Mouse (Mus musculus) gonadal fat pad, adult 2 months (tissue): ENCODE results near the gene 4930415O20Rik. TPM values are rescaled to one million over a fixed set of nuclear protein-coding genes. Genes with fewer than 3 reads are reported as not detected.

Experiments
- DNase-seq: peaks from one replicate; pipeline ENCODE4 v3.0.0-alpha.2; 2012; ENCODE audit warnings: low read depth
- polyA plus RNA-seq: library from polyadenylated mRNA; depleted of rRNA; stranded (reverse); fragments of >200 nt; gene quantifications from 2 replicates; pipeline ENCODE4 v1.2.3, GENCODE M21; 2012; rRNA removed

The 4930415O20Rik gene
- 0.58 and 1.3 TPM in 2 replicates for polyA plus RNA-seq

GRCm38 (mm10) chr15:98570873-98571538 lies at the start of gene 4930415O20Rik, which contains the start of gene Ccnt1:
Gene 4930415O20Rik, plus strand, starts transcription at chr15:98571004.
Gene Ccnt1, minus strand, starts transcription at chr15:98570923.
- DNase-seq = no peak

GRCm38 (mm10) chr15:98521245-98521644 lies 49.6 kb upstream of the 4930415O20Rik start:
- no peak for DNase-seq

DNA sequence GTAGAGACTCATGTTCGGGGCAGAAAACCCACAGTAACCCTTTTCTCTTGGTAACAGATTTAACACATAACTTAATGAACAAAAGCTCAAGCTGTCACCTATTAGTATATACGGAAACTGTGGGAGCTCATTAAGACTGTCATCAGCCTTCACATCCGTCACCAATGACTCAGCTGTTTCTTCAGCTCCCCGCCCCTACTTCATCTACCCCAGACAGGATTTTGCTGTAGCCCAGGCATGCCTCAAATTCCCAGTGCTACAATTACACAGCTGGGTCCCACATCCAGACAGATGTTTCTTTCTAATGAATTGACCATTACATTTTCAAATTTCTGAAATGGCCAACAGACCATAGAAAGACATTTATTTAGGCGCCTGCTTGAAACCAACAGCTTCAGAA lies 44.7 kb upstream of the 4930415O20Rik start:
- no peak for DNase-seq

- DNase-seq = no peak
Observed at GRCm38 (mm10) chr15:98527056-98527771, 43.6 kb upstream of the 4930415O20Rik start.

GRCm38 (mm10) chr15:98528066-98528563 lies 42.7 kb upstream of the 4930415O20Rik start:
- no peak for DNase-seq

GRCm38 (mm10) chr15:98532281-98532680 lies 38.5 kb upstream of the 4930415O20Rik start:
- no peak for DNase-seq

DNA sequence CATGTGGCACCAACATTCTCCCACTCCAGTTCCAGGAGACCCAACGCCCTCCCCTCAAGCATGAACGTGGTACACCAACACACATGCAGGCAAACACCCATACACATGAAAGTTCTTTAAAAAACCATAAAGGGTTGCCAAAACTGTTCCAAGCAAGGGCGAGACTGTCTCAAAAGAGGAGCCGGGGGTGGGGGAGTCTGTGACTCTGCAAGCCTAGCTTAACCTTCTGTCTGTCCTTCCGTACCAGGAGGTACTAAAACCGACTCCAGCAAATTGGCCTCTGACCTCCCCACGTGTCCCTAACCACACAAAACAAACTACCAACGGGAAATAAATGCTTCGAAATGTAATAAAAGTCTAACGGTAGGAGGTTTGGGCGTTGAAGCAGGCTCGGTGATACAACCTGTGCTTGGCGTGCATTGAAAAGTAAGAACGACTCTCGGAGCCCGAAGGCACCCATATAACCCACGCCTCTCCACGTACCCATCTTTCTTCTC lies 37.7 kb upstream of the 4930415O20Rik start:
- no peak for DNase-seq

GRCm38 (mm10) chr15:98533881-98534627 lies 36.8 kb upstream of the 4930415O20Rik start, which contains the start of gene Kansl2:
Gene Kansl2, minus strand, starts transcription at chr15:98534264.
- DNase-seq = peak; percentile 72

- DNase-seq = no peak
Observed at GRCm38 (mm10) chr15:98535921-98536320, 34.9 kb upstream of the 4930415O20Rik start.

DNA sequence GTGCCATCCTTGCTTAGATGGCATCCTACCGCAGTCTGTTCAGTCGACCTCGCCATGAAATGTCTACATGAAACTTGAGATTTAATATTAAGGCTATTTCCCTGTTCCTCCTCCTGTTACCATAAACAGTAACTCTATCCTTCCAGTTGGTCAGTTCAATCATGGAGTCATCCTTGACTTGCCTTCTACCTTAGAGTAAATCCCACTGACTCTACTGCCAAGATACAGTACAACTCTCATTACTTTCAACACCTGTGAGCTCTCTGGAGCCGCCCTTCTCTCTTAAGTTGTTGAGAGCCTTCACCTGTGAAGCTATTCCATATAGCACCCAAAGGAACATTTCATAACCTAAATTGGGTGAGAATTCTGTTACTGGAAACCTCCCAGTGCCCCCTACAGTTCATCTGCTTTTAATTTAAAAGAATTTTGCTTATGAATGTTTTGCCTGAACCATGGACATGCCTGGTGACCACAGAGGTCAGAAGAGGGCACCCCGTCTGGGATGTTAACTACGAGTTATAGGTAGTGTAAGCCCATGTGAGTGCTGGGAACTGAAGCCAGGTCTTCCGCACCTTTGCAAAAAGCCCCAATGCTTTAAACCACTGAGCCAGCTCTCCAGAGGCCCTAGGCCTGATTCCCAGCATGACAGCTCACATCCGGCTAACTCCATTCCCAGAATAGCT lies 33.8 kb upstream of the 4930415O20Rik start:
- DNase-seq = no peak

DNA sequence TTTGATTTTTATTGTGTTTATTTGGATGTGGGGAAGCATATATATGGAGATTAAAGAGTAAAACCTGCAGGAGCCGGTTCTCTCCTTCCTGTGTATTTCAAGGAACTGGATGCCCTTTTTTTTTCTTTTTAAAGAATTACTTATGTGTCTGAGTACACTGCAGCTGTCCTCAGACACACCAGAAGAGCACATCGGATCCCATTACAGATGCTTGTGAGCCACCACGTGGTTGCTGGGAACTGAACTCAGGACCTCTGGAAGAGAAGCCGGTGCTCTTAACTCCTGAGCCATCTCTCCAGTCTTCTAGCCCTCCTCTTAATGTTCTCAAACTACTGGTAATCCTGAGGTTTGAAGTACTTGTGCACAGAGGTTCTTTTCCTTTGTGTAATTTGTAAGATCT lies 32.9 kb upstream of the 4930415O20Rik start:
- DNase-seq = no peak

- no peak for DNase-seq
Observed at GRCm38 (mm10) chr15:98541064-98541463, 29.7 kb upstream of the 4930415O20Rik start.

DNA sequence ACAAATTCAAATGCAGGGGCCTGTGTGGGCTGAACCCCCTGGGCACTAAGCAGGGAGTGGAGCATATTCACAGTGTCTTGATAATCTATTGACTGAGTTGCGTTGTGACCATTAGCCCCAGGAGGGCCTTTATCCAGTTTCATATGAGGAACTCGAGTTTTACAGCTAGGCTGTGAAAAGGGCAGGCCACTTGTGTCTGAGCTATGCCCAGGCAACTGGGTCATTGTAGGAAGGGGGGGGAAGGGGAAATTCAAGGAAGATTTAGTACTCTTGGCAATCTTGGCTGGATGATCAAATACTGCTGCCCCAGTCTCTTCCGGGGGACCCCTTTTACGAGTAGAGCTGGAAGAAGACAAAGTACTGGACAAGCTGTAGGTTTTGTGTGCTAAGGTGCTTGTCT lies 27.5 kb upstream of the 4930415O20Rik start:
- DNase-seq = no peak

- no peak for DNase-seq
Observed at GRCm38 (mm10) chr15:98545151-98545550, 25.7 kb upstream of the 4930415O20Rik start.

DNA sequence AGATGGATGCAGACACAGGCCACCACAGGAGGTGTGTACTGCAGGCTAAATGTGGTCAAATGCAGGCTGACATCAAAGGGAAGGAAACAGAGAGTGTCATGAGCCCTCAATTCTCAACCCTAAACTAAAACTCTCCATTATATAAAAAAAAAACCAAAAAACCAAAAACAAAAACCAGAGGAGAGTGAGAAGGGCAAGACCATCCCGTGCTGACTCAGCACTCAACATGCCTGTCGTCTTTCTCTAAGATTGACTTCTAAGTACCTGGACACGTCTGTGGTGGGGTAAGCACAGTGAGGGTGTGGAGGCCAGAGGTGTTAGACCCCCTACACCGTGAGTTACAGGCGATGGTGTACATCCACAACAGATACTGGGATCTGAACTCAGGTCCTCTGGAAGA lies 24.0 kb upstream of the 4930415O20Rik start:
- DNase-seq = no peak

- DNase-seq = no peak
Observed at GRCm38 (mm10) chr15:98552758-98553157, 18.0 kb upstream of the 4930415O20Rik start.

DNA sequence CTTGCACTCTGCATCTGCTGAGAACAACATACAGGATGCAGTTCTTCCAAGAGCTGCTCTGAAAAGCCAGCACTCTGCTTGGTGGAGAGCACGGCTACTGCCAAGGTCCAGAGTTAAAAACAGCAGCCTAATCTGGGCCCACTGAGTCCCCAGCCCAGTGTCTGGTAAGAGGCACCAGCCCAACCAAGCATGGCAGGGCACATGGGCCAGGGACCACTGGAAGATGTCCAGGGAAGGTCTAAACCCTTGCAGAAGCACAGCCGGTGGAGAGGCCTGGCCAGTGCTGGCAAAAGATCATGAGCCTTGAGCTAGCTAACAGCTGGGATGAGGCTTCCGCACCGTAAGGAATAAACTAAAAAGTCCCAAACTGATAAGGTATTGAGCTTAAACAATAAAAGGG lies 14.9 kb upstream of the 4930415O20Rik start:
- DNase-seq = no peak

DNA sequence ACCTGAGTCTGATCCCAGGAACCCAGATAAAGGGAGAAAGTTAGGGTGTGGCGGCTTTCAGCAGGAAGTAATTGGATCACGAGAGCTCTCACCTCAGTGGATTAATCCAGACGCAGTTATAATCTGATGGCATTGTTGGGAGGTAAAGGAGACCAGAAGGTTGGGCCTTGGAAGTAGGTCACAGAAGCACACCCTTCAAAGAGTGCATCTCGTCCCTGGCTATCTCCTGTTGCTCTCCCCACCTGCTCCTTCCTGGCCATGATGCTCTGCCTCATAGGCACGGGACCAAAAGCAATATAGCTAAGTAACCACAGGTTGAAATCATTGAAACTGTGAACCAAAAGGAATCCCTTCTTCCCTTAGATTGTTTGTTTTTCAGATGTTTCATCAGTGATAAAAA lies 13.6 kb upstream of the 4930415O20Rik start:
- DNase-seq = no peak

- no peak for DNase-seq
Observed at GRCm38 (mm10) chr15:98566973-98567277, 3.9 kb upstream of the 4930415O20Rik start.

DNA sequence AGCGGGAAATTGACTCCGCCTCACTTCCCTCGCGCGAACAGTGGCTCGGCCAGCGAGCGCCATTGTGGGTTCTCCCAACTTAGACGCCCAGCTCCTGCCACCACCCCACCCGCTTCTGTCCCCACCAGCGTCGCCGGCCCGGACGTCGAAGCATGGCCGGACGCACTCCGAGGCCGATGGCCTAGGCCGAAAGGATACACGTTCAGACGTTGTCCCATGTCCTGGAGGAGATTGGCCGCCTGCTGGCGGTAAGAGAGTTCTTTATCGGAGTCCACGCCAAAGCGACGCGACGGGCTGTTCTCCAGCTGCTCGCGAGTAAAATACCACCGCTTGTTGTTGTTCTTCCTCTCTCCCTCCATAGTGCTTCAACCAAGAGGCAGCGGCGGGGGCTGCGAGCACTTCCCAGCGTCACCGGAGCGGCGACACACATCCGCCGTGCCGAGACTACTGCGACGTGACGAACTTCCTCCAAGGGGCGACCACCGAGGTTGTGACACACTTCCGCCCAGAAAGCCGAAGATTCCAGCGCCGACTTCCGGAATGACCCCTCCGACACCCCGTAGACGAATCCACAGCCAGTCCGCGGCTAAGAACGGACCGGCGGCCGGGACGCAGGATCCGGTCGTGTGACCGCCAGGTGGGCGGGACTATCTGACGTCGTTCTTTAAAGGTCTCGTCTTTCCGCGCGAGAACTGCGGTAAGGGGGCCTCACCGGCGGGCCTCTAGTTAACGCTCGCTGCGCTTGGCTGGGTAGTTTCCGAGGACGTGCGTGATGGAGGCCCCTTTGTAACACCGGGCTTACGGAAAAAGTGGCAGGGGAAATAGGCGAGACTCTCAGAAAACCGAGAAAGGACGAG lies 3.3 kb upstream of the 4930415O20Rik start:
- peak; percentile 68 for DNase-seq
